Mouse (Mus musculus): ENCODE measurements at regions not wholly inside any gene's neighbourhood (a gene's known extent, or its start where the extent isn't known, plus 50 kb on each side); places are given as distances from the start of the nearest gene placed in this dataset.

DNA sequence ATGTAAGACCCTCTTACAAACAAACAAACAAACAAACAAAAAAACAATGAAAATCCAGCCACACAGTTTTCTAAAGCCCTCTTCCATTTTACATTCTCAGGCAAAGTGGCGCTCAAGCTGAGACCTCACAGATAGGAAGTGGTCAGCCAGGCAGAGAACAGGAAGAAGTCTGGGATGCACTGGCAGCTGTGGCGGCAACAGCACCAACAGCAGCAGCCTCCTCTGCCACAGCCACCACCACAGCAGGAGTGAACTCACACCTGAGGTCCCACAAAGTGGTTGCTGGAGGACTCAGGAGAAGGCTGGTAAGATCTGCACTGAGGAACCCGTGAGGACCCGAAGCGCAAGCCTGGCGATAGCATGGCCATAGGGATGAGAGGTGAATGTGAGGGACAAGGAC, 156.3 kb downstream of the Grm4 start:
- Histone ChIP-seq H3K9me3 (replicated peaks; ENCODE audit: control insufficient read depth, low read length, poor library complexity, severe bottlenecking) (no peaks in the 10 kb centered on the region), H3K27ac (ENCODE audit: low read length) (no peak overlapping the region), H3K4me3 (ENCODE audit: low read depth, low read length) (no peak overlapping the region), H3K36me3 (ENCODE audit: control insufficient read depth, insufficient read depth, low read length) (no peaks in the 10 kb centered on the region), H3K4me2 (ENCODE audit: low read length) (no peak overlapping the region), H3K4me1 (ENCODE audit: control insufficient read depth, insufficient read depth, low read length) (peaks cover 4% of the 10 kb centered on the region; the same call in 1 of the 2 replicates), H3K9ac (ENCODE audit: low read depth, low read length) (no peak overlapping the region), H3K27me3 (ENCODE audit: control insufficient read depth, insufficient read depth, low read depth, low read length) (no peaks in the 10 kb centered on the region)
- WGBS, result 94% methylated on average over 6 of the region's 6 CpGs
- no peak for ATAC-seq

DNA sequence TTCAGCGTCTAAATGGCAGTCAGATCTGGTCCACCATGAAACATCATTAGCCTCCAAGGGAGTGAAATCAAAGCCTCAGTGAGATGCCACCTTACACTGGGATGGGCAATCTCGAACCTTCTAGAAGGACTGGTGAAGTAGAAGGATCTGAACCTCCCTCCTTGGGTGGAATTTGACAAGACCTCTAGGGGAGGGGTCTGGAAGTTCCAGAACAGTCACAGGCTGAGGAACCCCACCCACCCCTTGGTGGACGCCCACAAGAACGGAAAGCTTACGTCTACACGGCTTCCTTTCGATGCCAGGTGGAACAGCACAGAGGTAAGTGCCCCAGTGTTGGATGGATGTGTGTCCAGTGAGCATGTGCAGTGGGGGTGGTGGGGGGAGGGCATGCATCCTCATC, 156.9 kb downstream of the Grm4 start:
- H3K9ac ChIP-seq (ENCODE audit: low read depth, low read length), result no peak overlapping the region
- WGBS, result 88% methylated on average over 7 of the region's 7 CpGs
- no peak overlapping the region for H3K4me3 ChIP-seq (ENCODE audit: low read depth, low read length)
- H3K27me3 ChIP-seq (ENCODE audit: control insufficient read depth, insufficient read depth, low read depth, low read length), result no peaks in the 10 kb centered on the region
- no peak for ATAC-seq
- H3K36me3 ChIP-seq (ENCODE audit: control insufficient read depth, insufficient read depth, low read length), result no peaks in the 10 kb centered on the region
- no peaks in the 10 kb centered on the region for H3K9me3 ChIP-seq (replicated peaks; ENCODE audit: control insufficient read depth, low read length, poor library complexity, severe bottlenecking)
- peaks cover 4% of the 10 kb centered on the region; the same call in 1 of the 2 replicates for H3K4me1 ChIP-seq (ENCODE audit: control insufficient read depth, insufficient read depth, low read length)
- no peak overlapping the region for H3K27ac ChIP-seq (ENCODE audit: low read length)
- no peak overlapping the region for H3K4me2 ChIP-seq (ENCODE audit: low read length)

DNA sequence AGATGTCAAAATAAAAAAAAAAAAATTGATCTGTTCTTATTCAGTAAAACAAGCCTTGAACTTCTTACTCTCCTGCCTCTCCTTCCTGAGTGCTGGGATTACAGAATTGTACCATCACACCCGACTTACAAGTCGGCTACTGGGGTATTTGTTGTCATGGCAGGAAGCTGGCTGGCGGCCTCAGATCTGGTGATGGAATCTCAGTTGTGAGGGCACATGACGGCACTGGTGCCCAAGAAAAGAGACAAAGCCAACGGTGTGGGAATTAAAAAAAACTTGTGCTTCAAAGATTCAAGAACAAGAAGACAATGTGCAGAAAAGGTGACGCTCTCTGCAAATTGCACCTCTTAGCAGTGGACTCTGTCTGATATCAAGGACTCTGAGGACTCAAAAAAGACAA, 157.3 kb downstream of the Grm4 start:
- no peak for ATAC-seq
- Histone ChIP-seq H3K9ac (ENCODE audit: low read depth, low read length) (no peak overlapping the region), H3K4me2 (ENCODE audit: low read length) (no peak overlapping the region), H3K27ac (ENCODE audit: low read length) (no peak overlapping the region), H3K9me3 (replicated peaks; ENCODE audit: control insufficient read depth, low read length, poor library complexity, severe bottlenecking) (no peaks in the 10 kb centered on the region), H3K36me3 (ENCODE audit: control insufficient read depth, insufficient read depth, low read length) (no peaks in the 10 kb centered on the region), H3K4me1 (ENCODE audit: control insufficient read depth, insufficient read depth, low read length) (peaks cover 4% of the 10 kb centered on the region; the same call in 1 of the 2 replicates), H3K4me3 (ENCODE audit: low read depth, low read length) (no peak overlapping the region), H3K27me3 (ENCODE audit: control insufficient read depth, insufficient read depth, low read depth, low read length) (no peaks in the 10 kb centered on the region)
- 74% methylated on average over 6 of the region's 6 CpGs for WGBS

DNA sequence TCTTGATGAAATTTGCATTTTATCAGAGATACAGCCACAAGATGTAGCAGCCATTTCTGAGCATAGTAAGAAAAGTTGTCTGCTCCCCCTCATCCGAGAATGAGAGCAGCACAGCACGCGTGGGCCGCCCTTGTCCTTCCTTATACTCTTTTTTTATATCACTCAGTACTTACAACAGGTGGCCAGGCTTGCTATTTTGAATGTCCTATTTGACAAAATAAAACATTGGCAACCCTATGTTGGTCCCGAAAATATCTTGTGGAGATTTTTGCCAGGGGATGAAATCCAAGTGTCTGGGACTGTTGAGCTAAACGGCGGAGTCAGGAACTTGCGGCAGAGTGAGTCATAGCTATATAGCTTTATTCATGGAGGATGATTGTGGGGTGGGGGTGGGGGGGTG, 158.0 kb upstream of the Lemd2 start:
- H3K4me3 ChIP-seq (ENCODE audit: low read depth, low read length), result no peak overlapping the region
- no peaks in the 10 kb centered on the region for H3K9me3 ChIP-seq (replicated peaks; ENCODE audit: control insufficient read depth, low read length, poor library complexity, severe bottlenecking)
- no peak overlapping the region for H3K27ac ChIP-seq (ENCODE audit: low read length)
- ATAC-seq, result no peak
- no peak overlapping the region for H3K4me2 ChIP-seq (ENCODE audit: low read length)
- WGBS, result 95% methylated on average over 8 of the region's 8 CpGs
- H3K27me3 ChIP-seq (ENCODE audit: control insufficient read depth, insufficient read depth, low read depth, low read length), result no peaks in the 10 kb centered on the region
- no peaks in the 10 kb centered on the region for H3K36me3 ChIP-seq (ENCODE audit: control insufficient read depth, insufficient read depth, low read length)
- peaks cover 4% of the 10 kb centered on the region; the same call in 1 of the 2 replicates for H3K4me1 ChIP-seq (ENCODE audit: control insufficient read depth, insufficient read depth, low read length)
- no peak overlapping the region for H3K9ac ChIP-seq (ENCODE audit: low read depth, low read length)

DNA sequence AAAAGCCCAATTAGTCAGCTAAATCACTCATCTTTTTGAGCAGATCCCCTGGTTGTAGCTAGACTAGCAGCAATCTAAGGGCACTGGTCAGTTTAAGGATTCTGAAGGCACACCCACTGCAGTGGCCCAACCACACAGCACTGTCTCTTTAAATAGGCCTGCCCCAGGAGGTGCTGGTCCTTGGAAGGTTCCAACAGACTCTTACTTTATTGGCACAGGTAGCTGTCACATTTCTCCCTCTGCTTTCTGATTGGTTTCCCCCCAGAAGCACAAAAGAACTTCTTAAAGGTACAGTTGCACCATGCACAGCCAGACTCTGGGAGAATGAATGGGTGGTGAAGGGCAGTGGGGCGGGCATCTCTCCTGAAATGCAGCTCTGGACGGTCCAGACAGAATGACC, 157.1 kb upstream of the Lemd2 start:
- H3K27ac ChIP-seq (ENCODE audit: low read length), result no peak overlapping the region
- H3K27me3 ChIP-seq (ENCODE audit: control insufficient read depth, insufficient read depth, low read depth, low read length), result no peaks in the 10 kb centered on the region
- H3K4me1 ChIP-seq (ENCODE audit: control insufficient read depth, insufficient read depth, low read length), result peaks cover 4% of the 10 kb centered on the region; the same call in 1 of the 2 replicates
- H3K4me3 ChIP-seq (ENCODE audit: low read depth, low read length), result no peak overlapping the region
- H3K4me2 ChIP-seq (ENCODE audit: low read length), result no peak overlapping the region
- H3K9me3 ChIP-seq (replicated peaks; ENCODE audit: control insufficient read depth, low read length, poor library complexity, severe bottlenecking), result no peaks in the 10 kb centered on the region
- WGBS, result 64% methylated on average over 2 of the region's 2 CpGs
- H3K9ac ChIP-seq (ENCODE audit: low read depth, low read length), result no peak overlapping the region
- ATAC-seq, result no peak; the same call in 1 of the 2 replicates
- H3K36me3 ChIP-seq (ENCODE audit: control insufficient read depth, insufficient read depth, low read length), result no peaks in the 10 kb centered on the region

DNA sequence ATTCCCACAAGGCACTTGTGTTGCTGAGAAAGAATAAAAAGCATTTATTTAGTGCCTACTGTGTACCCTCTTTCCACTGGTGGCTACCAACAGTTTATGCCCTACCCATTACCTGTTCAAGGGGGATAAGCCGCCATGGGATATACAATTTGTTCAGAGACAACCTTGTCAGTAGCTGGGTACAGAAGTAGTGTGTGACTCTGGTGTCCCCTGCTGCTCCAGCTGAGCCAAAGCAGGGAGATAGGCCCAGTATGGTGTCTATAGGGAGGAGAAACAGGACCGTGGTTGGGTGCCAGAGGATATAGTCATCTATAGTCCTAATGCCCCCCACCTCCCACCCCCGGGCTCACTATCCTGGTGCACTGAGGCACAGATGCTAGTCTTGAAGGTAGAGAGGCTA, 152.6 kb upstream of the Lemd2 start:
- WGBS, result 85% methylated on average over 3 of the region's 3 CpGs

DNA sequence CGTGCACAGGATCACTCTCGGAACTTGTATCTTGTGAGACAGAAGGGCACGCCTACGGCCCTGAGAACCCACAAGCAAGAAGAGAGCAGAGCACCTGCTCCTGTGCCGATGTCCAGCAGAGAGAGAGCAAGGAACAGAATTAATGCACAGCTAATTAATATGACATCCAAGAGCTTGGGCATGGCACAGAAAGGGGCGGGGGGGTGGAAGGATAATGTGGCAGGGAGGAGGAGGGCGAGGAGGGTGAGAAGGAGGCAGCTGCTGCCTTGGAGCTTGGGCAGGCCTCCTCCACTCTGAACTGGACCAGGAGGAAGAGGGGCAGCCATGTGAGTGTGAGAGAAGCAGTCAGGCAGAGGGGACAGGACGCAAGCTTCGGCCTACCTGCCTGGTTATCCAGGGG, 151.4 kb upstream of the Lemd2 start:
- Histone ChIP-seq H3K27me3 (ENCODE audit: control insufficient read depth, insufficient read depth, low read depth, low read length) (no peaks in the 10 kb centered on the region), H3K27ac (ENCODE audit: low read length) (no peak overlapping the region), H3K4me1 (ENCODE audit: control insufficient read depth, insufficient read depth, low read length) (peaks cover under 1% of the 10 kb centered on the region; the same call in 1 of the 2 replicates), H3K4me2 (ENCODE audit: low read length) (no peak overlapping the region), H3K36me3 (ENCODE audit: control insufficient read depth, insufficient read depth, low read length) (no peaks in the 10 kb centered on the region), H3K9me3 (replicated peaks; ENCODE audit: control insufficient read depth, low read length, poor library complexity, severe bottlenecking) (no peaks in the 10 kb centered on the region), H3K4me3 (ENCODE audit: low read depth, low read length) (no peak overlapping the region), H3K9ac (ENCODE audit: low read depth, low read length) (no peak overlapping the region)
- ATAC-seq, result no peak
- WGBS, result 76% methylated on average over 9 of the region's 9 CpGs

More for the DNA sequence above, 152.6 kb upstream of the Lemd2 start:
- H3K4me3 ChIP-seq (ENCODE audit: low read depth, low read length), result no peak overlapping the region
- H3K27me3 ChIP-seq (ENCODE audit: control insufficient read depth, insufficient read depth, low read depth, low read length), result no peaks in the 10 kb centered on the region
- H3K27ac ChIP-seq (ENCODE audit: low read length), result no peak overlapping the region
- ATAC-seq, result no peak
- no peaks in the 10 kb centered on the region for H3K9me3 ChIP-seq (replicated peaks; ENCODE audit: control insufficient read depth, low read length, poor library complexity, severe bottlenecking)
- no peak overlapping the region for H3K4me2 ChIP-seq (ENCODE audit: low read length)
- no peaks in the 10 kb centered on the region for H3K36me3 ChIP-seq (ENCODE audit: control insufficient read depth, insufficient read depth, low read length)
- H3K4me1 ChIP-seq (ENCODE audit: control insufficient read depth, insufficient read depth, low read length), result peaks cover 4% of the 10 kb centered on the region; the same call in 1 of the 2 replicates
- no peak overlapping the region for H3K9ac ChIP-seq (ENCODE audit: low read depth, low read length)

DNA sequence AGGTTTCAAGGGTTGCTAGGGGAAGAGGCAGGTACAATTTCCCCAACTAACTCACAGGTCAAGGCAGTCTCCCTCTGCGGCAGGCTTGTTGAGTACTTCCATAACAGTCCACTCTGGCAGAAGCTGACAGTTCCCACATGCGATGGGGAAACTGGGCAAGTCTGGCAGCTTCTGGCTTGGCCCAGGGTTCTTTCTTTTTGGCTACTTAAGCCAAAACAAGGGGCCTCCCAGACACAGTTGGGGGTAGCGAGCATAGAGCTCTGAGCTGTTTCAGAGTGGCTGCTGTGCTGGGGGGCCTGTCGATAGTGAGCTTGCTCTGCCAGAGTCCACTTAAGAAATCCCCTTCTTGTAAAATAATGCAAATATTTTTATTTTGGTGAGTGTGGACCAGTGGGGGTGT, 150.8 kb upstream of the Lemd2 start:
- no peaks in the 10 kb centered on the region for H3K9me3 ChIP-seq (replicated peaks; ENCODE audit: control insufficient read depth, low read length, poor library complexity, severe bottlenecking)
- H3K27ac ChIP-seq (ENCODE audit: low read length), result no peak overlapping the region
- H3K4me2 ChIP-seq (ENCODE audit: low read length), result no peak overlapping the region
- H3K4me3 ChIP-seq (ENCODE audit: low read depth, low read length), result no peak overlapping the region
- H3K9ac ChIP-seq (ENCODE audit: low read depth, low read length), result no peak overlapping the region
- H3K36me3 ChIP-seq (ENCODE audit: control insufficient read depth, insufficient read depth, low read length), result no peaks in the 10 kb centered on the region
- ATAC-seq, result no peak
- WGBS, result 77% methylated on average over 4 of the region's 4 CpGs
- H3K27me3 ChIP-seq (ENCODE audit: control insufficient read depth, insufficient read depth, low read depth, low read length), result no peaks in the 10 kb centered on the region
- no peaks in the 10 kb centered on the region for H3K4me1 ChIP-seq (ENCODE audit: control insufficient read depth, insufficient read depth, low read length)

DNA sequence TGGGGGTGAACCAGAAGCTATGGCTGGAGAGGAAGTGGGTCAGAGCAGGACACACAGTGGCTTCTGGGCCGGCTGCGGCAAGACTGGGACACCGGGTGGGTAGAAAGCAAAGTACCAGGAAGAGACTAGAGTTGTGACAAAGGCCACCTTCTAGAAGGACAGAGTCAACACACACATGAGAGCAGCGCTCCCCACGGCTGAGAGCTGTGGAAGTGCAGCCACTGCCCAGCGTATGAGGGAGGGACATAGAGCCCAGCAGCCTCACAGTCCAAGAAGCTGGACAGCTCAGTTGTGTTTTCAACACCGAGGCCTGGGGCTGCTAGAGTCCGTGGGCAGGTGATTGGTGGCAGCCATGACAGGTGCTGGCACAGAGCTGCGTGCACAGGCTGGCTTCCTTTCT, 145.6 kb upstream of the Lemd2 start:
- H3K27me3 ChIP-seq (ENCODE audit: control insufficient read depth, insufficient read depth, low read depth, low read length), result no peaks in the 10 kb centered on the region
- H3K36me3 ChIP-seq (ENCODE audit: control insufficient read depth, insufficient read depth, low read length), result no peaks in the 10 kb centered on the region
- no peaks in the 10 kb centered on the region for H3K4me1 ChIP-seq (ENCODE audit: control insufficient read depth, insufficient read depth, low read length)
- H3K4me3 ChIP-seq (ENCODE audit: low read depth, low read length), result no peak overlapping the region
- H3K4me2 ChIP-seq (ENCODE audit: low read length), result no peak overlapping the region
- 91% methylated on average over 9 of the region's 9 CpGs for WGBS
- no peaks in the 10 kb centered on the region for H3K9me3 ChIP-seq (replicated peaks; ENCODE audit: control insufficient read depth, low read length, poor library complexity, severe bottlenecking)
- ATAC-seq, result no peak
- no peak overlapping the region for H3K27ac ChIP-seq (ENCODE audit: low read length)
- H3K9ac ChIP-seq (ENCODE audit: low read depth, low read length), result no peak overlapping the region

DNA sequence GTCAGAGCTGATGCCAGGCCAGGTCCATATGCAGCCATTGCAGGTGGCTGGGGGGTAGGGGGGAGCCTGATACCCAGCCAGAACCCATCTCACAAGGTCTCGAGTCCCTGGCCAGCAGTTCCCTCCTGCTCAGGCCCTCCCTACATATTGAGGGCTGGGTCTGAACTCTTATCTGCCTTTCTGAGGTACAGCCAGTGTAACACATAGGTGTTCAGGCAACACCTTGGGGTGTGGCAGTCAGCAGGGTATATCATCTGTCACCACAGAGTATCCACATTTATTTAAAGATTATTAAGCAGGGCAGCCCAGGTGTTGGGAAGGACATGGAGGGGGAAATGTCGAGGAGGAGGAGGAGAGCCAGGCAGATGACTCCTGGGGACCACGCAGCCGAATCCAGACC, 145.2 kb upstream of the Lemd2 start:
- WGBS, result 92% methylated on average over 4 of the region's 4 CpGs

More for the DNA sequence above, 145.2 kb upstream of the Lemd2 start:
- Histone ChIP-seq H3K27ac (ENCODE audit: low read length) (no peak overlapping the region), H3K4me1 (ENCODE audit: control insufficient read depth, insufficient read depth, low read length) (no peaks in the 10 kb centered on the region), H3K4me3 (ENCODE audit: low read depth, low read length) (no peak overlapping the region), H3K9me3 (replicated peaks; ENCODE audit: control insufficient read depth, low read length, poor library complexity, severe bottlenecking) (no peaks in the 10 kb centered on the region), H3K4me2 (ENCODE audit: low read length) (no peak overlapping the region), H3K36me3 (ENCODE audit: control insufficient read depth, insufficient read depth, low read length) (no peaks in the 10 kb centered on the region), H3K9ac (ENCODE audit: low read depth, low read length) (no peak overlapping the region), H3K27me3 (ENCODE audit: control insufficient read depth, insufficient read depth, low read depth, low read length) (no peaks in the 10 kb centered on the region)
- no peak for ATAC-seq
